Mouse (Mus musculus): ENCODE data around the gene Ankrd6.

Gene Ankrd6

GRCm38 (mm10) chr4:32798976-32799375, 151.7 kb downstream of the Ankrd6 start:
- peaks cover 18% of the 10 kb centered on the region for H3K4me1 ChIP-seq (replicated peaks; ENCODE audit: low read depth, low read length)
- no peaks in the 10 kb centered on the region for H3K27me3 ChIP-seq (ENCODE audit: insufficient read depth, low read length)
- peak overlapping the region; percentile 87 for H3K4me3 ChIP-seq (replicated peaks; ENCODE audit: low read length)
- H3K36me3 ChIP-seq (ENCODE audit: insufficient read depth, low read length): peaks cover 6% of the 10 kb centered on the region
- TF ChIP-seq NANOG (IDR thresholded peaks at IDR 0.05; ENCODE audit: borderline replicate concordance, low read length) (no peak), POU5F1 (IDR thresholded peaks at IDR 0.05; ENCODE audit: borderline replicate concordance, low read length) (no peak), CTCF (conservative IDR thresholded peaks at IDR 0.05; ENCODE audit: low read length) (no peak)
- H3K9me3 ChIP-seq (ENCODE audit: low read length): no peaks in the 10 kb centered on the region

- Histone ChIP-seq H3K36me3 (ENCODE audit: insufficient read depth, low read length) (no peaks in the 10 kb centered on the region), H3K27me3 (ENCODE audit: insufficient read depth, low read length) (no peaks in the 10 kb centered on the region), H3K4me1 (replicated peaks; ENCODE audit: low read depth, low read length) (0 out of 2 replicates have a peak, but pooled peaks cover 4% of the 10 kb centered on the region), H3K9me3 (ENCODE audit: low read length) (peaks cover 32% of the 10 kb centered on the region), H3K4me3 (replicated peaks; ENCODE audit: low read length) (no peak overlapping the region)
- TF ChIP-seq POU5F1 (IDR thresholded peaks at IDR 0.05; ENCODE audit: borderline replicate concordance, low read length) (no peak), CTCF (conservative IDR thresholded peaks at IDR 0.05; ENCODE audit: low read length) (no peak), NANOG (IDR thresholded peaks at IDR 0.05; ENCODE audit: borderline replicate concordance, low read length) (no peak)
These were observed 161.6 kb downstream of the Ankrd6 start for GRCm38 (mm10) chr4:32789020-32789419.

- Histone ChIP-seq H3K4me3 (replicated peaks; ENCODE audit: low read length) (no peak overlapping the region), H3K4me1 (replicated peaks; ENCODE audit: low read depth, low read length) (0 out of 2 replicates have a peak, but pooled peaks cover 4% of the 10 kb centered on the region)
- TF ChIP-seq CTCF (conservative IDR thresholded peaks at IDR 0.05; ENCODE audit: low read length): no peak
- TF ChIP-seq NANOG (IDR thresholded peaks at IDR 0.05; ENCODE audit: borderline replicate concordance, low read length): no peak
- TF ChIP-seq POU5F1 (IDR thresholded peaks at IDR 0.05; ENCODE audit: borderline replicate concordance, low read length): no peak
These were observed 163.5 kb downstream of the Ankrd6 start for GRCm38 (mm10) chr4:32787110-32787509.

GRCm38 (mm10) chr4:32779996-32780395, 170.6 kb downstream of the Ankrd6 start:
- Histone ChIP-seq H3K4me1 (replicated peaks; ENCODE audit: low read depth, low read length) (no peaks in the 10 kb centered on the region), H3K4me3 (replicated peaks; ENCODE audit: low read length) (no peak overlapping the region), H3K27me3 (ENCODE audit: insufficient read depth, low read length) (no peaks in the 10 kb centered on the region), H3K9me3 (ENCODE audit: low read length) (peaks cover 70% of the 10 kb centered on the region), H3K36me3 (ENCODE audit: insufficient read depth, low read length) (peaks cover 61% of the 10 kb centered on the region)
- no peak for TF ChIP-seq NANOG (IDR thresholded peaks at IDR 0.05; ENCODE audit: borderline replicate concordance, low read length)
- no peak for TF ChIP-seq POU5F1 (IDR thresholded peaks at IDR 0.05; ENCODE audit: borderline replicate concordance, low read length)
- no peak for TF ChIP-seq CTCF (conservative IDR thresholded peaks at IDR 0.05; ENCODE audit: low read length)

More at GRCm38 (mm10) chr4:32787110-32787509, 163.5 kb downstream of the Ankrd6 start:
- H3K9me3 ChIP-seq (ENCODE audit: low read length): peaks cover 51% of the 10 kb centered on the region
- no peaks in the 10 kb centered on the region for H3K27me3 ChIP-seq (ENCODE audit: insufficient read depth, low read length)
- H3K36me3 ChIP-seq (ENCODE audit: insufficient read depth, low read length): peaks cover 1% of the 10 kb centered on the region

GRCm38 (mm10) chr4:32770284-32770810, 180.3 kb downstream of the Ankrd6 start:
- no peaks in the 10 kb centered on the region for H3K9me3 ChIP-seq (ENCODE audit: low read length)
- peaks cover 98% of the 10 kb centered on the region for H3K36me3 ChIP-seq (ENCODE audit: insufficient read depth, low read length)
- H3K4me1 ChIP-seq (replicated peaks; ENCODE audit: low read depth, low read length): peaks cover 4% of the 10 kb centered on the region
- no peak overlapping the region for H3K4me3 ChIP-seq (replicated peaks; ENCODE audit: low read length)
- H3K27me3 ChIP-seq (ENCODE audit: insufficient read depth, low read length): no peaks in the 10 kb centered on the region
- TF ChIP-seq CTCF (conservative IDR thresholded peaks at IDR 0.05; ENCODE audit: low read length) (peak; percentile 57), POU5F1 (IDR thresholded peaks at IDR 0.05; ENCODE audit: borderline replicate concordance, low read length) (no peak), NANOG (IDR thresholded peaks at IDR 0.05; ENCODE audit: borderline replicate concordance, low read length) (no peak)

GRCm38 (mm10) chr4:32768046-32768445, 182.6 kb downstream of the Ankrd6 start:
- no peaks in the 10 kb centered on the region for H3K27me3 ChIP-seq (ENCODE audit: insufficient read depth, low read length)
- H3K4me1 ChIP-seq (replicated peaks; ENCODE audit: low read depth, low read length): peaks cover 4% of the 10 kb centered on the region
- TF ChIP-seq CTCF (conservative IDR thresholded peaks at IDR 0.05; ENCODE audit: low read length): no peak
- TF ChIP-seq NANOG (IDR thresholded peaks at IDR 0.05; ENCODE audit: borderline replicate concordance, low read length): no peak
- no peak for TF ChIP-seq POU5F1 (IDR thresholded peaks at IDR 0.05; ENCODE audit: borderline replicate concordance, low read length)
- no peaks in the 10 kb centered on the region for H3K9me3 ChIP-seq (ENCODE audit: low read length)
- H3K4me3 ChIP-seq (replicated peaks; ENCODE audit: low read length): no peak overlapping the region
- peaks cover 97% of the 10 kb centered on the region for H3K36me3 ChIP-seq (ENCODE audit: insufficient read depth, low read length)

- Histone ChIP-seq H3K9me3 (ENCODE audit: low read length) (no peaks in the 10 kb centered on the region), H3K4me1 (replicated peaks; ENCODE audit: low read depth, low read length) (peaks cover 4% of the 10 kb centered on the region), H3K27me3 (ENCODE audit: insufficient read depth, low read length) (no peaks in the 10 kb centered on the region), H3K4me3 (replicated peaks; ENCODE audit: low read length) (no peak overlapping the region), H3K36me3 (ENCODE audit: insufficient read depth, low read length) (peaks cover 97% of the 10 kb centered on the region)
- TF ChIP-seq POU5F1 (IDR thresholded peaks at IDR 0.05; ENCODE audit: borderline replicate concordance, low read length): no peak
These were observed 183.2 kb downstream of the Ankrd6 start for GRCm38 (mm10) chr4:32767471-32767870.

- Histone ChIP-seq H3K4me1 (replicated peaks; ENCODE audit: low read depth, low read length) (no peaks in the 10 kb centered on the region), H3K4me3 (replicated peaks; ENCODE audit: low read length) (no peak overlapping the region), H3K36me3 (ENCODE audit: insufficient read depth, low read length) (peaks cover 98% of the 10 kb centered on the region), H3K9me3 (ENCODE audit: low read length) (no peaks in the 10 kb centered on the region), H3K27me3 (ENCODE audit: insufficient read depth, low read length) (no peaks in the 10 kb centered on the region)
- TF ChIP-seq POU5F1 (IDR thresholded peaks at IDR 0.05; ENCODE audit: borderline replicate concordance, low read length): no peak
- TF ChIP-seq NANOG (IDR thresholded peaks at IDR 0.05; ENCODE audit: borderline replicate concordance, low read length): no peak
- no peak for TF ChIP-seq CTCF (conservative IDR thresholded peaks at IDR 0.05; ENCODE audit: low read length)
These were observed 193.2 kb downstream of the Ankrd6 start for GRCm38 (mm10) chr4:32757430-32757829.

All from E14TG2a.4 (cell line).